Mouse (Mus musculus): ENCODE measurements at regions not wholly inside any gene's neighbourhood (a gene's known extent, or its start where the extent isn't known, plus 50 kb on each side); places are given as distances from the start of the nearest gene placed in this dataset.

- TF ChIP-seq POLR2A (IDR thresholded peaks at IDR 0.05; ENCODE audit: control insufficient read depth, low read depth, low read length) (no peak), CTCF (IDR thresholded peaks at IDR 0.05; ENCODE audit: control insufficient read depth, insufficient read depth, insufficient replicate concordance, low read depth, low read length) (no peak)
Measured at GRCm38 (mm10) chr15:51601128-51601855, 2283.4 kb upstream of the Gm7489 start.

GRCm38 (mm10) chr15:51621455-51621854, 2263.3 kb upstream of the Gm7489 start:
- Histone ChIP-seq H3K4me3 (ENCODE audit: control insufficient read depth, low read depth, low read length) (no peak overlapping the region), H3K27ac (ENCODE audit: control insufficient read depth, insufficient read depth, low read depth, low read length) (no peak overlapping the region), H3K27me3 (ENCODE audit: control insufficient read depth, insufficient read depth, low read length) (no peaks in the 10 kb centered on the region), H3K4me1 (ENCODE audit: control insufficient read depth, insufficient read depth, low read length) (no peaks in the 10 kb centered on the region), H3K36me3 (ENCODE audit: control insufficient read depth, insufficient read depth, low read length) (no peaks in the 10 kb centered on the region)
- no peak for TF ChIP-seq POLR2A (IDR thresholded peaks at IDR 0.05; ENCODE audit: control insufficient read depth, low read depth, low read length)
- TF ChIP-seq CTCF (IDR thresholded peaks at IDR 0.05; ENCODE audit: control insufficient read depth, insufficient read depth, insufficient replicate concordance, low read depth, low read length) = no peak

More at GRCm38 (mm10) chr15:51601128-51601855, 2283.4 kb upstream of the Gm7489 start:
- Histone ChIP-seq H3K4me3 (ENCODE audit: control insufficient read depth, low read depth, low read length) (no peak overlapping the region), H3K27ac (ENCODE audit: control insufficient read depth, insufficient read depth, low read depth, low read length) (no peak overlapping the region), H3K36me3 (ENCODE audit: control insufficient read depth, insufficient read depth, low read length) (no peaks in the 10 kb centered on the region), H3K27me3 (ENCODE audit: control insufficient read depth, insufficient read depth, low read length) (no peaks in the 10 kb centered on the region), H3K4me1 (ENCODE audit: control insufficient read depth, insufficient read depth, low read length) (no peaks in the 10 kb centered on the region)

- Histone ChIP-seq H3K4me1 (ENCODE audit: control insufficient read depth, insufficient read depth, low read length) (no peaks in the 10 kb centered on the region), H3K36me3 (ENCODE audit: control insufficient read depth, insufficient read depth, low read length) (no peaks in the 10 kb centered on the region), H3K27me3 (ENCODE audit: control insufficient read depth, insufficient read depth, low read length) (no peaks in the 10 kb centered on the region), H3K4me3 (ENCODE audit: control insufficient read depth, low read depth, low read length) (no peak overlapping the region), H3K27ac (ENCODE audit: control insufficient read depth, insufficient read depth, low read depth, low read length) (no peak overlapping the region)
- TF ChIP-seq CTCF (IDR thresholded peaks at IDR 0.05; ENCODE audit: control insufficient read depth, insufficient read depth, insufficient replicate concordance, low read depth, low read length) (no peak), POLR2A (IDR thresholded peaks at IDR 0.05; ENCODE audit: control insufficient read depth, low read depth, low read length) (no peak)
Measured at GRCm38 (mm10) chr15:51627463-51627862, 2257.2 kb upstream of the Gm7489 start.

GRCm38 (mm10) chr15:51628518-51628917, 2256.2 kb upstream of the Gm7489 start:
- Histone ChIP-seq H3K27me3 (ENCODE audit: control insufficient read depth, insufficient read depth, low read length) (no peaks in the 10 kb centered on the region), H3K27ac (ENCODE audit: control insufficient read depth, insufficient read depth, low read depth, low read length) (no peak overlapping the region), H3K36me3 (ENCODE audit: control insufficient read depth, insufficient read depth, low read length) (no peaks in the 10 kb centered on the region), H3K4me3 (ENCODE audit: control insufficient read depth, low read depth, low read length) (no peak overlapping the region), H3K4me1 (ENCODE audit: control insufficient read depth, insufficient read depth, low read length) (no peaks in the 10 kb centered on the region)
- TF ChIP-seq POLR2A (IDR thresholded peaks at IDR 0.05; ENCODE audit: control insufficient read depth, low read depth, low read length) (no peak), CTCF (IDR thresholded peaks at IDR 0.05; ENCODE audit: control insufficient read depth, insufficient read depth, insufficient replicate concordance, low read depth, low read length) (no peak)

GRCm38 (mm10) chr15:51631881-51632280, 2252.8 kb upstream of the Gm7489 start:
- H3K27ac ChIP-seq (ENCODE audit: control insufficient read depth, insufficient read depth, low read depth, low read length) = no peak overlapping the region
- peaks cover 3% of the 10 kb centered on the region for H3K4me1 ChIP-seq (ENCODE audit: control insufficient read depth, insufficient read depth, low read length)
- H3K27me3 ChIP-seq (ENCODE audit: control insufficient read depth, insufficient read depth, low read length) = no peaks in the 10 kb centered on the region
- TF ChIP-seq POLR2A (IDR thresholded peaks at IDR 0.05; ENCODE audit: control insufficient read depth, low read depth, low read length) (no peak), CTCF (IDR thresholded peaks at IDR 0.05; ENCODE audit: control insufficient read depth, insufficient read depth, insufficient replicate concordance, low read depth, low read length) (no peak)
- H3K36me3 ChIP-seq (ENCODE audit: control insufficient read depth, insufficient read depth, low read length) = no peaks in the 10 kb centered on the region
- H3K4me3 ChIP-seq (ENCODE audit: control insufficient read depth, low read depth, low read length) = no peak overlapping the region

GRCm38 (mm10) chr15:51633068-51633467, 2251.6 kb upstream of the Gm7489 start:
- Histone ChIP-seq H3K36me3 (ENCODE audit: control insufficient read depth, insufficient read depth, low read length) (no peaks in the 10 kb centered on the region), H3K4me3 (ENCODE audit: control insufficient read depth, low read depth, low read length) (no peak overlapping the region), H3K4me1 (ENCODE audit: control insufficient read depth, insufficient read depth, low read length) (peaks cover 3% of the 10 kb centered on the region), H3K27ac (ENCODE audit: control insufficient read depth, insufficient read depth, low read depth, low read length) (no peak overlapping the region), H3K27me3 (ENCODE audit: control insufficient read depth, insufficient read depth, low read length) (no peaks in the 10 kb centered on the region)
- TF ChIP-seq CTCF (IDR thresholded peaks at IDR 0.05; ENCODE audit: control insufficient read depth, insufficient read depth, insufficient replicate concordance, low read depth, low read length) (no peak), POLR2A (IDR thresholded peaks at IDR 0.05; ENCODE audit: control insufficient read depth, low read depth, low read length) (no peak)

GRCm38 (mm10) chr15:51634726-51635125, 2250.0 kb upstream of the Gm7489 start:
- no peak overlapping the region for H3K27ac ChIP-seq (ENCODE audit: control insufficient read depth, insufficient read depth, low read depth, low read length)
- H3K36me3 ChIP-seq (ENCODE audit: control insufficient read depth, insufficient read depth, low read length) = no peaks in the 10 kb centered on the region
- H3K27me3 ChIP-seq (ENCODE audit: control insufficient read depth, insufficient read depth, low read length) = no peaks in the 10 kb centered on the region
- TF ChIP-seq POLR2A (IDR thresholded peaks at IDR 0.05; ENCODE audit: control insufficient read depth, low read depth, low read length) (no peak), CTCF (IDR thresholded peaks at IDR 0.05; ENCODE audit: control insufficient read depth, insufficient read depth, insufficient replicate concordance, low read depth, low read length) (no peak)
- H3K4me1 ChIP-seq (ENCODE audit: control insufficient read depth, insufficient read depth, low read length) = peaks cover 3% of the 10 kb centered on the region
- no peak overlapping the region for H3K4me3 ChIP-seq (ENCODE audit: control insufficient read depth, low read depth, low read length)

All from testis, adult 2 months (tissue).